Mouse (Mus musculus) monocyte, adult 2 months (primary cell): ENCODE data around the gene Ndufs6.

Source experiments
- DNase-seq, 2 experiments: peaks; one replicate each; pipeline ENCODE4 v3.0.0; 2022; ENCODE audit warnings: low spot score in 2 of 2, low read depth in 1 of 2

The Ndufs6 gene

DNA sequence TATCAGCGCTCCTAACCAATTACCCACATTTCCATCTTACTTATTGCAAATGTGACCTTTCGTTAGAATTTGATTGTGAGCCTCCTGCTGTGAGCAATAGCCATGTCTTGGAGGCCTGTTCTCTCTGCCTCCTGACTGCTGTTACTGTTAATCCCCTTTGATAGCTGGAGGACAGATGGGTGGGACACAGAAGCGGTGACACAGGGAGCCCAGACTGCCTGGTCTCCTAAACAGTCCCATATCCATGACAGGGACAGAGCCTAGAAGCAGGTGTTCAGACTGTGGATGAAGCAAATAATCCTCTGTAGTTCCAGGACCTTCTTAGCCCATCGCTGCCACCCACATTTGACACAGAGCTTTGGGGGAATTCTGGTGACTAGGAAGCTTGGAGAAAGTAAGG, 21.9 kb downstream of the Ndufs6 start:
- DNase-seq, result no peak

DNA sequence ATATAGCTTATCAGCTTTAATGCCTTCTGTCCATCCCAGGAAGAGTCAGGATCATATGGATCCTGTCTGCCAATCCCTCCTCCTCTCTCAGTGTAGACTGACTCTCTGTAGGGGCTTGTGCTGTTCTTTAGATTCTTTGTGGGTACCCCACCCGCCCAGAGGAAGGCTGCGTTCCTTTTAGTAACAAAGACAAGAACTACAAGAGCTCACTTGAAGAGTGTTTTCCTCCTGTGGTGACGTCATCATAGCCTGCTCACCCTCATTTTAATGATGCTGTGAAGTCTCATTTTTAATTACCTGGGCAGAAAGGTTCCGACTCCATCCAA, 22.3 kb downstream of the Ndufs6 start:
- DNase-seq, result no peak

DNA sequence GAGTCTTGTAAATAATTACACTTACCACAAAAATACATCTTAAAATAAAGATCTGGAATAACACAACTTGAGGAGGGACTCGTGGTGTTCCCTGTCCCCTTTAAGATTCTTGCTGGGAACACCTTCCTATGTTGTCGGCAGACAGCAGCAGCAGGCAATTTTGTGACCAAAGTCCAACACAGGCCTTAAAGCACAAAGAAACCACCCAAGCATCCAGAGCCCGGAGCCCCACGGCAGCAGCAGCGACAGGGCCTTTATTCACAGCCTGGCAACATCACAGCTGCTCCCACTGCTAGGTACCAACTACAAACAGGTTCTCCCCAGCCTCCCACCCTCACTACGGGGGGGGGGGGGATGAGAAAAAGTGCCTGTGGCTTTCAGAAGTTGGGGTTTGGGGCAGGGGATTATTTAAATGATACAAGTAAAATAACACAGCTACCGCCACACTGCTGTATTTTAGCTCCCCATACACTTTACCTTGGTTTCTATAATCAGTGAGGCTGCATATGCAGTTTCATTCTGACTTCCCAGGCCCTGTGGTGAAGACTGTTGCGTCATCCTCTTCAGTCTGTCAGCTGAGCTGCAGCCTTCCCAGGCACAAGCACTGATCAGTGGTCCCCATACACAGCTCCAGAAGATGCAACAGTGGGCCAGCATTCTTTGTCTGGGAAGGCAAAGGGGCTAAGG, 22.8 kb downstream of the Ndufs6 start:
- no peak for DNase-seq

DNA sequence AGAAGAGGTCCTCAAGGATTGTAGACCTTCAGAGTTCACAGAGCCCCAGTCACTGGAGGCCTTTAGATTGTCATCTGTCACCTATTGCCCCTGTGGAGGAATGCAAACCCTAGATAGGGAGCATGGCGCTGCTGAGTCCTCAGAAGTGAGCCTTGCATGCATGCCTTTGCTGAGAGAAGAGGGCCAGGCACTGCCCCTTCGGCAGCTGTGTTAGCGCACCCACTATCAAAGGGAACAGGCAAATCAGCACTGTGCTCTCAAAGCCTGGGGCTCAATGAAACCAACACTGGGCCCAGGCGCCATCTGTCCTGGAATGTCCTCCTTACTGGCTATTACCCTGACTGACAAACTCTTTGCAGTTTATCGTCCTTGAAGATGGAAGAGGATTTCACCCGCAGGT, 23.6 kb downstream of the Ndufs6 start:
- DNase-seq, result no peak

DNA sequence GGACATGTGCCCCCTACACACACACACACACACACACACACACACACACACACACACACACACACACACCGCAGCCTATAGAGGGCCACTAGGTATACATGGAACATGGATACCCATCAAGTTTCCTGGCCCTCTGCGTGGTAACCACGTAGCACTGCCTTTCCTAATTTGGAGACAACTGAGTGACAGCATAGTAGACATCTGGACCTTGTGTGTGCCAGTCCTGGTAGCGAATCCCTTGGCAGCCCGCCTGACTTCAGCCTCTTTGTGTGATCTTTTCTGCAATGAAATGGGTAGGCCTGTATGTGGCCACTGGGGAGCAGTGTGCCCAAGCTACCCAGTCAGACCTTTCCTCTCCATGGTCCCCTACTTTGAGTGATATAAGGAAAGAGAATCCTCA, 29.0 kb downstream of the Ndufs6 start:
- no peak for DNase-seq

DNA sequence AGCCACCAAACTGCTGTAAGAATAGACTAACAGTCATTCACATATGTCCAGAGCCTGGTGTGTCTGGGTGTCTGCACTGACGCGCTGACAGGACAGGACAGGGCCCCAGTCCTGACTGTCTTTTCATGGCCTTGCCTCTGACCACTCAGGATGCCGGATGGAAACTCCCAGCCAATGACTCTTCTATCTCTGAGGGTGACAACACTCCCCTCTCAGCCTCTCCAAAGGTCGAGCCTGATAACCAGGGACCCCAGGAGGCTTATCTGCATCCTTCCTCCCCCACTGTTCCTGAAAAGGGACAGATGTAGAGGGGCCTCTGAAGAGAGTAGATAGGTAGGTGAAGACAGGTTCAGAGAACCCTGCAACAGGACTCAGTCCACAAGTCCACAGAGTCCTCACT, 29.6 kb downstream of the Ndufs6 start:
- no peak for DNase-seq

DNA sequence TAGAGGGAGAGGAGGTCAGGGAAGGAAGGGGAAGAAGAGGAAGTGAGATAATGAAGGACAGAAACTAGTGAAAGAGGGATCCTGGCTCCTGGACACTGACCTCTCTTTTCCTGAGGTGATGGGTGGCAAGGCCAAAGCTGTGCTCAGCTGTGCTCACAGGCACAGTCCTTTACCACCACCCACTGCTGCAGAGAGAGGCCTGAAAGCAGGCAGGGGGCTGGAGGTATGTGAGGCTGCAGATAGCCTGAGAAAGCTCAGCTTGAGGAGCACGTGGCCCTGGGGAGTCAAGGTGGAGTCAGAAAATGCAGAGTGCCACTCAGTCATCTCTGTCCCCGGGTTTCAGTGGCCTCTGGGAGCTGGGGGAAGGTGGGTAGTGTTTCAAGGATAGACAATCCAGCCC, 37.2 kb downstream of the Ndufs6 start:
- no peak for DNase-seq

DNA sequence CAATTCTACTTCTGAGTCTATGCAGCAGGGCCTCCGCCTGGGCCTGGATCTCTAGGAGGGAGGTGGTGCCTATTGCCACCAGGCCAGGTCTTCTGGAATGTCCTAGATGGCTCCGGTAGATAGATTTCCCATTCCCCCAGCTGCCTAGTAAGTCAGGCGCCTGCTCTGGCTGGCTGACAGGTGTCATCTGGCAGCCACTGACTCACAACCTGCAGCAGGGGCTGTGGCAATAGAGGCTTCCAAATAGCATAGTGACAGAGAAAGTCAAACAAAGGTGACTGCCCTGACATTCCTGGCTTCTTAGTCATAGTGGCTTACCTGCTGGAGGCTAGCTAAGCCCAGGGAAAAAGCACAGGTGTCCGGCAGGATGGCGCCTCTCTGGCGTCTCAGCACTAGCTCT, 38.1 kb downstream of the Ndufs6 start:
- DNase-seq, result no peak

DNA sequence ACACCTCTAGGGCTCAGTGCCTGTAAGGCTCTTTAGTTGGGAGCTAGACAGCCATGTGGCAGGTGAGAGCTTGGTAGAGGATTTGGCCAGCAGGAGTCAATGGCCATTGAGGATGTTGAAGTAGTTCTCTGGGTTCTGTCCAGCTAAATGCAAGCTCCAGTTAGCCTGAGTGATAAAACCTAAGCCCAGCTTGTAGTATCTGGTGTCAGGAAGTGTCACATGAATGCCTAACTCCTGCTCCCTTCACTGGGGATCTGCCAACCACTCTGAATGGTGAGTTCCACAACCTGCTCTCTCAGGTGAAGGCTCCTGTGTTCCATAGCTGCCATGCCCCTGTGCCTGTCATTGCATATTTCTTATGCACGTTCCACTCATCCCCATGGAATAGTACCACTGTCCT, 44.8 kb downstream of the Ndufs6 start:
- DNase-seq, result no peak

DNA sequence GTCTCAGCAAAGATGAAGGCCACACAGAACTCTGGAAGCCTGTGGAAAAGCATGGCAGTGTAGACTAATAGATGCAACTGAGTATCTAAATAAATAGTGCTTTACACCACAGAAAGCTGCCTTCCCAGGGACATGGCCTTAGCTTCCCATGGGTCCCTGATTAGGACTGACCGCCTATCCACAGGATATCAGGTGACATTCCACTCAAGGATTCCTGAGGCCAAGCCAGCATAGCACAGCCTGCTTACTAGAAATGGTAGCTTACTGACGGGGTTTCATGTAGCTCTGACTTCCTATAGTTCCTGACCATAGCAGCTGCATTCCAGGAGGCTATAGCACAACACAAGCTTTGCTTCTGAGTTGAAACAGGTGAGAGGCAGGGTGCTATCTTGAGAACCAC, 45.9 kb downstream of the Ndufs6 start:
- DNase-seq, result no peak

DNA sequence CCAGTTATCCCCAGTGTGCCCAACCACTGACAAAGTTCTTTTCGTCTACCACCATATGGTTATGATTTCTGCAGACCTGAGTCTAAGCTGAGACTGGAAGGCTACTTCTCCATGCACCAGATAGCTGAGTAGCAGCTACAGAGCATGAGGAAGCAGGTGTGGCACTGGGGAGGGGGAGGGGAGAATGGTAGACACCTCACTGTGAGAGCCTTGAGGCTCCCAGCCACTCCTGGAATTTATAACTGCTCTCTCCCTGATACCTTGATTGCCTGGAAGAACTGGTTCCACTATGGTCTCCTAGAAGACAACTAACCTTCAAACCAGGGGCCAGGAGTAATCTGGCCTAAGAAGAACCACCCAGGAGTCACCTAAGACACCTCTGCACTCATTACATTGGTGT, 49.1 kb downstream of the Ndufs6 start:
- DNase-seq, result no peak

DNA sequence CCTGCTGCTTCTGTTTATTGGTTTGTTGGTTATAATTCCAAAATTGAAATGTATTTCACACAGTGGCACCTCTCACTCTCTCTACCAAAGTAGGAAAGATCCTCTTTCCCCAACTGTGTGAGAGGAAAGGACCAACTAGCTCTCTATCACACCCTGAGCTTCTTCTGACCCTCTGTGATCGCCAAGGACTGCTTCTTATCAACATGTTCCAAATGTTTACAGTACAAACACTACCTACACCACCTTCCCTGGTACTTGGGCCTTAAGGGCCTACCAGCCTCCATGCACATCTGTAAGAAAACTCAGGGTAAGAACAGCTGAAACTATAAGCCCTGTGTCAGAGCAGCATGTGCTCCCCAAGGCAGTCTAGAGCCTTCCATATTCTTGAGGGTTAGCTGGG, 50.5 kb downstream of the Ndufs6 start:
- no peak for DNase-seq

DNA sequence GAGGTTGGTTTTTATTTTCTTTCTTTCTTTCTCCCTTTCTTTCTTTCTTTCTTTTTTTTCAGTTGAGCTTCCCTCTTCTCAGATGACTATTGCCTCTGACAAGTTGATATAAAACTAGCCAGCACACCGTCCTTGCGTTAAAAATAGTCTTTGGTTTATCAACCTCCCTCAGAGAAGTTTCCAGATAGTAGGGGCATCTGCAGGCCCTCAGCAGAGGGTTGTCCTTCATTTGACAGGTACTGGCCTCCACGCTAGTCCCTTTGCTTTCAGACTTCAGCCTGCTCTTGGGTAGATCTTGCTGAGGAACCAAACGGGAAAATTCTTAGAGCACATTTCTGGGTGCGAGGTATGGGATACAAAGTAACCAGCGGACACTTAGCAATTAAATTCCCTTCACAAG, 51.0 kb downstream of the Ndufs6 start:
- no peak for DNase-seq

DNA sequence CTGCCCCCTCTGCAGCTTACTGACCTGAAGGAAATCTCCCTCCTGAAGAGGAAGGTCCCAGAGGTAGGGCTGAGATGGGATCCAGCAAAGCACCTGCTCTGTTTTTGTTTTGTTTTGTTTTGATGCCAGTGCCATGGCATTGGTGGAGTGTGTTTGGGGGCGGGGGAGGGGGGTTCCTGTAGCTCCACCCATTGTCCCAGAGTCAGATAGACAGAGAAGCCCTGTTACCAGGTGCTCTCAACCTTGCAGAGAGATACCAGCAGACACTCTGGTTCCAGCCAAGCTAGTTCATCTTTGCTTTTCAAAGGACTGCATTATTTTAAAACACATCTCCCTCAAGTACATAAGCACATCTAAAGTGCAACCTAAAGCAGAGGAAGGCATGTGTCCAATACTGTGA, 54.8 kb downstream of the Ndufs6 start:
- no peak for DNase-seq

DNA sequence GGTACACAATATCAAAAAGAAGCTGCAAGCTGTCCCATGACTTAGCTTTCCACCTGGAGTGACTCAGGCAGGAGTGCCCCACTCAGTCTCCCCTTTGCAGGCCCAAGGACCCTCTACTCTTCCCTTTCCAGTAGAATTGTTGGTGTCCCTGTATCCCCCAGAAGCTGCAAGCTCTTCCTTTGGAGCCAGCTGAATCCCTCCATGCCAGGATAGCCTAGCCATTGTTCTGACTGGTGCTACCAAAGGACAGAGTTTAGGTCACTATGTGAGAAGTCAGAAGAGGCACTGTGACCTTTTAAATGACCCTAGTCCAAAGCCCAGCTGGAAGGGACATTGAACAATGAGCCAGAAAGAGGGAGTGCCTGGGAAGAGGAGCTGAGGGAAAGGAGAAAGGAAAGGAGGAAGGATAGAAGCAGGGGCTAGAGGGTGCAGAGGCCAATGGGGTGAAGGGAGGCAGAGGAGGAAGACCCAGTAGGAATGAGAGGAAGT, 55.5 kb downstream of the Ndufs6 start:
- DNase-seq, result no peak

DNA sequence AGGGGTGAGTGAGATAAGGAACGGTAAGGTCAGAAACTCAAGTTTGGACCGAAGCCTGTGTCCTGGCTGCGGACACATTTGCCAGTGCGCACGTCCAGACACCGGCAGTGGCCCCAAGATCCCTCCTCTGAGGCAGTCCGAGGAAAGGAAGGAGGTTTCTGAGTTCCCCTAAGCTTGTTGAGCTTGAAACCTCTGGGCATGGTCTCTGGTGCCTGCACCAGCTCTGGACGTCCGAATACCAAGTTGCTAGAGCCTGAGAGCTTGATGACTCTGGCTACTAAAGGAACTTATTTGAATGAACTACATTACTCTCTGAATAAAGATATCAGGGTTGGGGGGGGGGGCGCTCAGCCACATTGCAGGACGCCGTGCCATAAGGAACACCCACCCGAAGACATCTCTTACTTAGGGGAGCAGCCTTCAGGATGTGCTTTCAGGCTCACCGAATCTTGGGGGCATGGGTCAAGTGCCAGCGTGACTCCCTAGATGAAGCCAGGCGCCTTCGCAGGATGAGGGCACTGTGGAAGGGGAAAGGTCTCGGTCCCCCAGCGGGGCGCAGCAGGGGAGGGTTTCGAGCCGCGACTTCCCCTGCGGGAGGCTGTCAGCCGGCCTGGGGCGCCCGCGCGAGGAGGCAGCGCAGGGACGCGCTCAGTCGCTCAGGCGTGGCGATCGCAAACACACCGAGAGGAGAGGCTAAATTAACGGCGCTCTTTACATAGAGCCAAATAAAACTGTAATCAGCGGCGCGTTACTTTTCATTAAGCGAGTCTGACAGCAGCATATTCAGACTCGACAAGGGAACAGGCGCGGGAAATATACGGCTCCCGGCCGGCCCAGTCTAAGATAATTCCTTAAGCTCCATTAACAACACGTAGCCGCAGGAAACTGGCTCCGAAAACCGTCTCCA, 56.8 kb downstream of the Ndufs6 start:
- DNase-seq, result no peak

DNA sequence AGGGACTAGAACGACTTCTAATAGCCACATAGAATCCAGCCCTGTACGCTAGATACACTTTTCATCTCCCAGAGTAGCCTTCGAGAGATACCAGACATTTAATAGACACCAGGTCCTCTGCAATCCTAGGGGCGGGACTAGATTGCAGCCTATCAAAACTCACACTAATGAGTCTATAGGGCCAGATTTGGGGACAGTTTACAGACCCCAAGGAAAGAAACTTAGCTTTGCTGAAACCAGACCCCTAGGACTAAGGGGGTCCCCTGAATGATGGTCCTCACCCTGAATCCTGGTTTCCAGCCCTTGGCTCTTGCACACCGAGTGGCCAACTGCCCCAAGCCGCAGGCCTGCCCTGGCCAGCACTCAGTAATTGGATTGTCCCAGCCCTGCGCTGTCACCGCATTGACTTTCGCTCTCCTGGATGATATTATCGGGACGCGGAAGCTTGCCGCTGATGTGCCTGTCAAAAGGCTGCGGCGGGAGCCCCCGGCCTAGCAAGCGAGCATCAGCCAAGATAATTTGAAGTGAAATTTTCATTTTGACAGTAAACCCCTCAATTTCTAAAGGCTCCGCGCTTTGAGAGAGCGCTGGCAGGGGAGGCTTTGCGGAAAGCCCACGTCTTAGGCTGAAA, 57.8 kb downstream of the Ndufs6 start:
- DNase-seq, result no peak

DNA sequence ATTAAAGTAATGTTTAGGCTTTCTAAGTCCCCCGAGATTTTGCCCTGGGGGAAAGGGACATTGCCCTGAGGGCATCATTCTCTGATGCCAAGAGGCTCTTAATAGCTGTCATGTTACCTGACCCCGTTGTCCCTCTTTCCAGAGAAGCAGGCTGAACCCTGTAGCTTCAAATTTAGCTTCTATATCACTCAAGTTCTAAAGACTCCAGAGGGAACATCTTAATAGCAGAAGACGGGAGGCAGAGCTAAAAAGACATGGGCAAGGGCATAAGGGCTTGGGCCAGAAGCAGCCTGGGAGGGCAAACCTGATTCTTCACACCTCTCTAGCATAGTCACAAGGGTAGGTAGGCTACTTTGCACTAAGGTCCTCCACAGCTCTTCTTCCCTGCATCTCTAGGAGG, 58.5 kb downstream of the Ndufs6 start:
- DNase-seq, result no peak
